Mouse (Mus musculus) heart, embryonic 14.5 days (tissue): Measurements from ENCODE around the gene Kif3c. TPM values are rescaled to one million over a fixed set of nuclear protein-coding genes. Genes with fewer than 3 reads are reported as not detected.

ENCODE experiments used
- ATAC-seq: fragments of 200-750 bp; cut with Nextera tagmentation; 2 replicates; pipeline ENCODE4 v1.8.0; 2017; ENCODE audit warnings: low read depth, moderate TSS enrichment; ENCODE audit not compliant: insufficient number of reproducible peaks, insufficient read depth, low FRiP score
- H3K27ac ChIP-seq, 2 experiments: fragments of 200-500 bp in 1 of 2; fragments of 300-500 bp in 1 of 2; sonication (generic) in 1 of 2; replicated peaks in 1 of 2; 2 replicates each; pipeline ENCODE4 v1.5.1; 2012 to 2014; ENCODE audit warnings: low read depth in 2 of 2, low read length in 2 of 2, control low read depth in 1 of 2, mild to moderate bottlenecking in 1 of 2, mixed read lengths in 1 of 2; ENCODE audit not compliant: control insufficient read depth in 1 of 2, insufficient read depth in 1 of 2
- H3K27me3 ChIP-seq: fragments of 300-500 bp; sonication (generic); 2 replicates; pipeline ENCODE4 v1.6.1; 2014; ENCODE audit warnings: mild to moderate bottlenecking, low read length, control low read depth; ENCODE audit not compliant: control insufficient read depth, insufficient read depth
- H3K36me3 ChIP-seq: fragments of 300-500 bp; sonication (generic); 2 replicates; pipeline ENCODE4 v1.6.1; 2014; ENCODE audit warnings: mild to moderate bottlenecking, control low read depth, low read length, mixed read lengths; ENCODE audit not compliant: control insufficient read depth, insufficient read depth
- H3K4me1 ChIP-seq, 2 experiments: fragments of 200-500 bp in 1 of 2; fragments of 300-500 bp in 1 of 2; sonication (generic) in 1 of 2; 2 replicates each; pipeline ENCODE4 v1.6.1; 2012 to 2014; ENCODE audit warnings: low read length in 2 of 2, control low read depth in 1 of 2, mixed read lengths in 1 of 2; ENCODE audit not compliant: control insufficient read depth in 2 of 2, insufficient read depth in 2 of 2
- H3K4me2 ChIP-seq: fragments of 300-500 bp; sonication (generic); 2 replicates; pipeline ENCODE4 v1.6.1; 2014; ENCODE audit warnings: mild to moderate bottlenecking, low read length
- H3K4me3 ChIP-seq, 2 experiments: fragments of 200-500 bp in 1 of 2; fragments of 300-500 bp in 1 of 2; sonication (generic) in 1 of 2; 2 replicates each; pipeline ENCODE4 v1.5.1; 2012 to 2014; ENCODE audit warnings: low read length in 2 of 2, mild to moderate bottlenecking in 2 of 2, control low read depth in 1 of 2, low read depth in 1 of 2, moderate library complexity in 1 of 2; ENCODE audit not compliant: control insufficient read depth in 1 of 2, insufficient read depth in 1 of 2
- H3K9ac ChIP-seq: fragments of 300-500 bp; sonication (generic); 2 replicates; pipeline ENCODE4 v1.6.1; 2014; ENCODE audit warnings: mild to moderate bottlenecking, low read length
- H3K9me3 ChIP-seq: fragments of 300-500 bp; sonication (generic); 2 replicates; pipeline ENCODE4 v1.6.1; 2016; ENCODE audit warnings: low read length, control low read depth; ENCODE audit not compliant: control insufficient read depth
- WGBS: fragments of 180-500 bp; shearing (Covaris S2); extraction: QIAGEN DNeasy Blood & Tissue Kit; methylation state at CpG from one replicate; pipeline ENCODE4 v1.1.7; 2014; 5-methylcytosine and 5-hydroxymethylcytosine counted together
- polyA plus RNA-seq: library from polyadenylated mRNA; unstranded; fragments of >200 nt; fragmentation: Nextera tagmentation; extraction: Ambion mirVana; gene quantifications from 2 replicates; pipeline ENCODE4 v1.2.1, GENCODE M21; 2014

The Kif3c gene
- polyA plus RNA-seq, 1 experiment from 2014 or later: 5.0 TPM

GRCm38 (mm10) chr12:3422786-3423185, 57.9 kb downstream of the Kif3c start:
- peaks cover 19% of the 10 kb centered on the region; the same call in 1 of the 2 replicates for H3K36me3 ChIP-seq
- peaks cover 4 to 5% of the 10 kb centered on the region in 2 experiments; a peak in 3 of 4 replicates for H3K4me1 ChIP-seq
- no peak for ATAC-seq
- H3K4me2 ChIP-seq: no peak overlapping the region
- H3K9me3 ChIP-seq: no peaks in the 10 kb centered on the region
- no peak overlapping the region for H3K9ac ChIP-seq
- no peaks in the 10 kb centered on the region for H3K27me3 ChIP-seq
- H3K4me3 ChIP-seq: no peak overlapping the region
- 59% methylated on average over 1 of the region's 1 CpGs for WGBS
- no peak overlapping the region for H3K27ac ChIP-seq

- WGBS: 77% methylated on average over 2 of the region's 2 CpGs
These were observed 59.2 kb downstream of the Kif3c start for GRCm38 (mm10) chr12:3424179-3424578.

GRCm38 (mm10) chr12:3425375-3426341, 60.7 kb downstream of the Kif3c start:
- no peak for ATAC-seq
- WGBS: 39% methylated on average over 15 of the region's 15 CpGs

More at GRCm38 (mm10) chr12:3424179-3424578, 59.2 kb downstream of the Kif3c start:
- no peak overlapping the region for H3K27ac ChIP-seq
- H3K4me3 ChIP-seq: no peak overlapping the region
- H3K36me3 ChIP-seq: peaks cover 13% of the 10 kb centered on the region; the same call in 1 of the 2 replicates
- H3K9me3 ChIP-seq: no peaks in the 10 kb centered on the region
- H3K4me1 ChIP-seq: peaks cover 5 to 12% of the 10 kb centered on the region in 2 experiments
- no peaks in the 10 kb centered on the region for H3K27me3 ChIP-seq
- H3K4me2 ChIP-seq: no peak overlapping the region
- no peak overlapping the region for H3K9ac ChIP-seq
- no peak for ATAC-seq

GRCm38 (mm10) chr12:3426530-3427034, 61.6 kb downstream of the Kif3c start, which contains the start of gene Asxl2:
Gene Asxl2 (plus strand): TSS chr12:3426857.
- peak; percentile 97 for ATAC-seq
- Histone ChIP-seq H3K27me3 (no peaks in the 10 kb centered on the region), H3K9ac (peak within 1 kb of the TSS; percentile 97), H3K4me2 (peak within 1 kb of the TSS; percentile 76), H3K36me3 (0 out of 2 replicates have a peak, but pooled peaks cover 8% of the 10 kb centered on the region), H3K4me1 (peaks cover 5 to 22% of the 10 kb centered on the region in 2 experiments), H3K4me3 (peak within 1 kb of the TSS; percentile 74 to 92), H3K9me3 (no peaks in the 10 kb centered on the region), H3K27ac (peak within 1 kb of the TSS; percentile 97 to 99)
- under 1% methylated on average over 53 of the region's 53 CpGs for WGBS

More at GRCm38 (mm10) chr12:3425375-3426341, 60.7 kb downstream of the Kif3c start:
- peak overlapping the region; percentile 76 for H3K4me2 ChIP-seq
- H3K27me3 ChIP-seq: no peaks in the 10 kb centered on the region
- H3K36me3 ChIP-seq: peaks cover 13% of the 10 kb centered on the region; the same call in 1 of the 2 replicates
- peak overlapping the region; percentile 89 to 99 for H3K27ac ChIP-seq
- peaks cover 5 to 22% of the 10 kb centered on the region in 2 experiments for H3K4me1 ChIP-seq
- no peaks in the 10 kb centered on the region for H3K9me3 ChIP-seq
- peak overlapping the region; percentile 74 to 92; a peak in 3 of 4 replicates for H3K4me3 ChIP-seq
- peak overlapping the region; percentile 72 for H3K9ac ChIP-seq

- Histone ChIP-seq H3K27ac (peak overlapping the region; percentile 97 to 99), H3K9me3 (no peaks in the 10 kb centered on the region), H3K4me1 (peaks cover 5 to 22% of the 10 kb centered on the region in 2 experiments), H3K36me3 (0 out of 2 replicates have a peak, but pooled peaks cover 5% of the 10 kb centered on the region), H3K27me3 (no peaks in the 10 kb centered on the region), H3K4me3 (peak overlapping the region; percentile 74 to 92), H3K4me2 (peak overlapping the region; percentile 76), H3K9ac (peak overlapping the region; percentile 97)
- ATAC-seq: peak; percentile 60
- under 1% methylated on average over 64 of the region's 65 CpGs for WGBS
These were observed 62.3 kb downstream of the Kif3c start for GRCm38 (mm10) chr12:3427067-3427889.

- no peaks in the 10 kb centered on the region for H3K9me3 ChIP-seq
- no peaks in the 10 kb centered on the region for H3K27me3 ChIP-seq
- H3K27ac ChIP-seq: peak overlapping the region in 1 of 2 experiments; percentile 99; a peak in 3 of 4 replicates
- no peak for ATAC-seq
- H3K9ac ChIP-seq: peak overlapping the region; percentile 97
- H3K4me1 ChIP-seq: peaks cover 5 to 22% of the 10 kb centered on the region in 2 experiments
- H3K4me3 ChIP-seq: peak overlapping the region; percentile 74 to 92; a peak in 3 of 4 replicates
- H3K4me2 ChIP-seq: peak overlapping the region; percentile 76
- 63% methylated on average over 11 of the region's 11 CpGs for WGBS
- no peaks in the 10 kb centered on the region for H3K36me3 ChIP-seq
These were observed 63.2 kb downstream of the Kif3c start for GRCm38 (mm10) chr12:3427891-3428775.
